Mouse (Mus musculus): ENCODE measurements around the gene Trmt112. TPM values are rescaled to one million over a fixed set of nuclear protein-coding genes. Genes with fewer than 3 reads are reported as not detected.

Trmt112 gene
- polyA plus RNA-seq, 1 experiment from 2014 or later, result 142 TPM

GRCm38 (mm10) chr19:6918321-6918720 is 8.8 kb downstream of the Trmt112 start:
- peaks cover 3% of the 10 kb centered on the region; the same call in 1 of the 2 replicates for H3K36me3 ChIP-seq (ENCODE audit: insufficient read depth, low read length)
- H3K9ac ChIP-seq (ENCODE audit: low read depth, low read length), result no peak overlapping the region
- peaks cover 9% of the 10 kb centered on the region for H3K4me1 ChIP-seq (replicated peaks; ENCODE audit: insufficient read depth, low read length)
- no peak for ATAC-seq (replicated peaks; ENCODE audit: low FRiP score, low read depth)
- WGBS, result 93% methylated on average over 4 of the region's 4 CpGs
- TF ChIP-seq CTCF (IDR thresholded peaks at IDR 0.05; ENCODE audit: low read depth), result no peak
- H3K27me3 ChIP-seq (ENCODE audit: insufficient read depth, low read length), result no peaks in the 10 kb centered on the region
- H3K4me2 ChIP-seq (ENCODE audit: low read length), result no peak overlapping the region
- H3K9me3 ChIP-seq (replicated peaks; ENCODE audit: low read length), result no peaks in the 10 kb centered on the region
- H3K27ac ChIP-seq, result no peak overlapping the region
- no peak overlapping the region for H3K4me3 ChIP-seq (replicated peaks; ENCODE audit: low read depth, low read length)
- DNase-seq (ENCODE audit: low spot score), result no peak

- Histone ChIP-seq H3K4me3 (replicated peaks; ENCODE audit: low read depth, low read length) (no peak overlapping the region), H3K36me3 (ENCODE audit: insufficient read depth, low read length) (no peaks in the 10 kb centered on the region), H3K4me2 (ENCODE audit: low read length) (no peak overlapping the region), H3K27me3 (ENCODE audit: insufficient read depth, low read length) (no peaks in the 10 kb centered on the region; the same call in 1 of the 2 replicates), H3K27ac (peak overlapping the region; percentile 92), H3K4me1 (replicated peaks; ENCODE audit: insufficient read depth, low read length) (peaks cover 9% of the 10 kb centered on the region), H3K9ac (ENCODE audit: low read depth, low read length) (no peak overlapping the region), H3K9me3 (replicated peaks; ENCODE audit: low read length) (no peaks in the 10 kb centered on the region)
- DNase-seq (ENCODE audit: low spot score), result no peak
- no peak for TF ChIP-seq CTCF (IDR thresholded peaks at IDR 0.05; ENCODE audit: low read depth)
- no peak for ATAC-seq (replicated peaks; ENCODE audit: low FRiP score, low read depth)
These were observed 9.9 kb downstream of the Trmt112 start for GRCm38 (mm10) chr19:6919431-6919830.

GRCm38 (mm10) chr19:6919876-6920740 is 10.6 kb downstream of the Trmt112 start:
- DNase-seq (ENCODE audit: low spot score) (peak; percentile 65), ATAC-seq (replicated peaks; ENCODE audit: low FRiP score, low read depth) (peak; percentile 31)
- H3K27ac ChIP-seq, result peak overlapping the region; percentile 92
- peak overlapping the region; percentile 85 for H3K9ac ChIP-seq (ENCODE audit: low read depth, low read length)
- WGBS, result 27% methylated on average over 8 of the region's 8 CpGs
- H3K27me3 ChIP-seq (ENCODE audit: insufficient read depth, low read length), result peaks cover 3% of the 10 kb centered on the region; the same call in 1 of the 2 replicates
- TF ChIP-seq CTCF (IDR thresholded peaks at IDR 0.05; ENCODE audit: low read depth), result no peak
- H3K4me1 ChIP-seq (replicated peaks; ENCODE audit: insufficient read depth, low read length), result peaks cover 9% of the 10 kb centered on the region
- peak overlapping the region; percentile 97 for H3K4me2 ChIP-seq (ENCODE audit: low read length)
- no peaks in the 10 kb centered on the region for H3K9me3 ChIP-seq (replicated peaks; ENCODE audit: low read length)
- H3K4me3 ChIP-seq (replicated peaks; ENCODE audit: low read depth, low read length), result peak overlapping the region; percentile 77
- no peaks in the 10 kb centered on the region for H3K36me3 ChIP-seq (ENCODE audit: insufficient read depth, low read length)

- 1% methylated on average over 44 of the region's 48 CpGs for WGBS
- Histone ChIP-seq H3K4me1 (replicated peaks; ENCODE audit: insufficient read depth, low read length) (peaks cover 9% of the 10 kb centered on the region), H3K27me3 (ENCODE audit: insufficient read depth, low read length) (peaks cover 12% of the 10 kb centered on the region), H3K9me3 (replicated peaks; ENCODE audit: low read length) (no peaks in the 10 kb centered on the region), H3K4me2 (ENCODE audit: low read length) (peak overlapping the region; percentile 97), H3K9ac (ENCODE audit: low read depth, low read length) (peak overlapping the region; percentile 85), H3K36me3 (ENCODE audit: insufficient read depth, low read length) (no peaks in the 10 kb centered on the region), H3K4me3 (replicated peaks; ENCODE audit: low read depth, low read length) (peak overlapping the region; percentile 77), H3K27ac (peak overlapping the region; percentile 92)
- TF ChIP-seq CTCF (IDR thresholded peaks at IDR 0.05; ENCODE audit: low read depth), result peak; percentile 34; the same call in 1 of the 2 replicates
- ATAC-seq (replicated peaks; ENCODE audit: low FRiP score, low read depth) (peak; percentile 0; the same call in 1 of the 2 replicates), DNase-seq (ENCODE audit: low spot score) (no peak)
These were observed 11.5 kb downstream of the Trmt112 start for GRCm38 (mm10) chr19:6920741-6921636.

GRCm38 (mm10) chr19:6921647-6922567 is 12.4 kb downstream of the Trmt112 start, which contains the start of gene Esrra:
Gene Esrra, minus strand, starts transcription at chr19:6921813.
- Histone ChIP-seq H3K27ac (peak within 1 kb of the TSS; percentile 92), H3K9ac (ENCODE audit: low read depth, low read length) (peak within 1 kb of the TSS; percentile 85)
- peak; percentile 90 for ATAC-seq (replicated peaks; ENCODE audit: low FRiP score, low read depth)

More at GRCm38 (mm10) chr19:6921647-6922567, 12.4 kb downstream of the Trmt112 start, which contains the start of gene Esrra:
- H3K9me3 ChIP-seq (replicated peaks; ENCODE audit: low read length), result no peaks in the 10 kb centered on the region
- no peaks in the 10 kb centered on the region for H3K36me3 ChIP-seq (ENCODE audit: insufficient read depth, low read length)
- H3K4me2 ChIP-seq (ENCODE audit: low read length), result peak within 1 kb of the TSS; percentile 97
- WGBS, result under 1% methylated on average over 59 of the region's 66 CpGs
- peaks cover 9% of the 10 kb centered on the region for H3K4me1 ChIP-seq (replicated peaks; ENCODE audit: insufficient read depth, low read length)
- peaks cover 20% of the 10 kb centered on the region for H3K27me3 ChIP-seq (ENCODE audit: insufficient read depth, low read length)
- peak; percentile 100 for DNase-seq (ENCODE audit: low spot score)
- peak within 1 kb of the TSS; percentile 77 for H3K4me3 ChIP-seq (replicated peaks; ENCODE audit: low read depth, low read length)
- TF ChIP-seq CTCF (IDR thresholded peaks at IDR 0.05; ENCODE audit: low read depth), result no peak
